Mouse (Mus musculus): ENCODE measurements around the gene Doc2g. TPM values are rescaled to one million over a fixed set of nuclear protein-coding genes. Genes with fewer than 3 reads are reported as not detected.

Gene Doc2g
- polyA plus RNA-seq, 1 experiment from 2014 or later, result 85.2 TPM

GRCm38 (mm10) chr19:4005091-4005490 is 2.0 kb downstream of the Doc2g start:
- Histone ChIP-seq H3K36me3 (ENCODE audit: control insufficient read depth, insufficient read depth, low read length) (peaks cover 54% of the 10 kb centered on the region), H3K27ac (replicated peaks in 1 of 2; ENCODE audit: control insufficient read depth in 1 of 2, insufficient read depth in 1 of 2, low read depth in 2 of 2, low read length in 2 of 2) (peak overlapping the region in 1 of 2 experiments; percentile 99; a peak in 2 of 4 replicates), H3K9ac (ENCODE audit: low read length) (peak overlapping the region; percentile 73; the same call in 1 of the 2 replicates), H3K4me3 (ENCODE audit: control insufficient read depth in 1 of 2, insufficient read depth in 1 of 2, low read depth in 1 of 2, low read length in 2 of 2) (no peak overlapping the region), H3K4me1 (ENCODE audit: control insufficient read depth in 2 of 2, insufficient read depth in 2 of 2, low read length in 2 of 2) (peaks cover 42 to 43% of the 10 kb centered on the region in 2 experiments), H3K4me2 (ENCODE audit: low read length) (peak overlapping the region; percentile 67), H3K27me3 (ENCODE audit: control insufficient read depth, insufficient read depth, low read length) (no peaks in the 10 kb centered on the region), H3K9me3 (ENCODE audit: control insufficient read depth, low read length) (no peaks in the 10 kb centered on the region)
- no peak for ATAC-seq (ENCODE audit: insufficient number of reproducible peaks, insufficient read depth, low FRiP score, low read depth)
- 69% methylated on average over 9 of the region's 9 CpGs for WGBS

GRCm38 (mm10) chr19:4005971-4006370 is 2.9 kb downstream of the Doc2g start:
- no peak overlapping the region for H3K27ac ChIP-seq (replicated peaks in 1 of 2; ENCODE audit: control insufficient read depth in 1 of 2, insufficient read depth in 1 of 2, low read depth in 2 of 2, low read length in 2 of 2)
- no peaks in the 10 kb centered on the region for H3K27me3 ChIP-seq (ENCODE audit: control insufficient read depth, insufficient read depth, low read length)
- H3K4me1 ChIP-seq (ENCODE audit: control insufficient read depth in 2 of 2, insufficient read depth in 2 of 2, low read length in 2 of 2), result peaks cover 41 to 44% of the 10 kb centered on the region in 2 experiments
- no peak for ATAC-seq (ENCODE audit: insufficient number of reproducible peaks, insufficient read depth, low FRiP score, low read depth)
- no peak overlapping the region for H3K9ac ChIP-seq (ENCODE audit: low read length)
- no peak overlapping the region for H3K4me3 ChIP-seq (ENCODE audit: control insufficient read depth in 1 of 2, insufficient read depth in 1 of 2, low read depth in 1 of 2, low read length in 2 of 2)
- no peak overlapping the region for H3K4me2 ChIP-seq (ENCODE audit: low read length)
- peaks cover 63% of the 10 kb centered on the region for H3K36me3 ChIP-seq (ENCODE audit: control insufficient read depth, insufficient read depth, low read length)
- whole genome bisulfite sequencing, result 92% methylated on average over 8 of the region's 8 CpGs
- H3K9me3 ChIP-seq (ENCODE audit: control insufficient read depth, low read length), result no peaks in the 10 kb centered on the region

- H3K36me3 ChIP-seq (ENCODE audit: control insufficient read depth, insufficient read depth, low read length), result peaks cover 51% of the 10 kb centered on the region
- H3K27me3 ChIP-seq (ENCODE audit: control insufficient read depth, insufficient read depth, low read length), result no peaks in the 10 kb centered on the region
- H3K27ac ChIP-seq (replicated peaks in 1 of 2; ENCODE audit: control insufficient read depth in 1 of 2, insufficient read depth in 1 of 2, low read depth in 2 of 2, low read length in 2 of 2), result no peak overlapping the region
- no peak overlapping the region for H3K9ac ChIP-seq (ENCODE audit: low read length)
- ATAC-seq (ENCODE audit: insufficient number of reproducible peaks, insufficient read depth, low FRiP score, low read depth), result no peak
- WGBS, result 90% methylated on average over 5 of the region's 5 CpGs
- H3K4me3 ChIP-seq (ENCODE audit: control insufficient read depth in 1 of 2, insufficient read depth in 1 of 2, low read depth in 1 of 2, low read length in 2 of 2), result no peak overlapping the region
- no peak overlapping the region for H3K4me2 ChIP-seq (ENCODE audit: low read length)
- peaks cover 4 to 17% of the 10 kb centered on the region in 2 experiments for H3K4me1 ChIP-seq (ENCODE audit: control insufficient read depth in 2 of 2, insufficient read depth in 2 of 2, low read length in 2 of 2)
- H3K9me3 ChIP-seq (ENCODE audit: control insufficient read depth, low read length), result no peaks in the 10 kb centered on the region
These were observed 8.0 kb downstream of the Doc2g start for GRCm38 (mm10) chr19:4011086-4011485.

- peak; percentile 97 for ATAC-seq (ENCODE audit: insufficient number of reproducible peaks, insufficient read depth, low FRiP score, low read depth)
- Histone ChIP-seq H3K27ac (replicated peaks in 1 of 2; ENCODE audit: control insufficient read depth in 1 of 2, insufficient read depth in 1 of 2, low read depth in 2 of 2, low read length in 2 of 2) (peak within 1 kb of the TSS; percentile 81 to 83), H3K4me1 (ENCODE audit: control insufficient read depth in 2 of 2, insufficient read depth in 2 of 2, low read length in 2 of 2) (peaks cover 4 to 17% of the 10 kb centered on the region in 2 experiments), H3K27me3 (ENCODE audit: control insufficient read depth, insufficient read depth, low read length) (no peaks in the 10 kb centered on the region), H3K4me3 (ENCODE audit: control insufficient read depth in 1 of 2, insufficient read depth in 1 of 2, low read depth in 1 of 2, low read length in 2 of 2) (peak within 1 kb of the TSS; percentile 90 to 97), H3K36me3 (ENCODE audit: control insufficient read depth, insufficient read depth, low read length) (peaks cover 37% of the 10 kb centered on the region), H3K9me3 (ENCODE audit: control insufficient read depth, low read length) (no peaks in the 10 kb centered on the region), H3K4me2 (ENCODE audit: low read length) (peak within 1 kb of the TSS; percentile 83), H3K9ac (ENCODE audit: low read length) (peak within 1 kb of the TSS; percentile 95)
- 0% methylated on average over 45 of the region's 45 CpGs for WGBS
These were observed 9.4 kb downstream of the Doc2g start, which contains the start of gene Ndufv1 for GRCm38 (mm10) chr19:4012432-4013022. Gene Ndufv1 (minus strand): TSS chr19:4012806.

- Histone ChIP-seq H3K4me2 (ENCODE audit: low read length) (peak overlapping the region; percentile 83), H3K36me3 (ENCODE audit: control insufficient read depth, insufficient read depth, low read length) (peaks cover 32% of the 10 kb centered on the region), H3K4me3 (ENCODE audit: control insufficient read depth in 1 of 2, insufficient read depth in 1 of 2, low read depth in 1 of 2, low read length in 2 of 2) (peak overlapping the region; percentile 25 to 35; a peak in 3 of 4 replicates), H3K27ac (replicated peaks in 1 of 2; ENCODE audit: control insufficient read depth in 1 of 2, insufficient read depth in 1 of 2, low read depth in 2 of 2, low read length in 2 of 2) (0 out of 4 replicates have a peak overlapping the region, but pooled peaks of 1 of the 2 experiments have one; percentile 25), H3K9me3 (ENCODE audit: control insufficient read depth, low read length) (no peaks in the 10 kb centered on the region), H3K4me1 (ENCODE audit: control insufficient read depth in 2 of 2, insufficient read depth in 2 of 2, low read length in 2 of 2) (peaks cover 4 to 17% of the 10 kb centered on the region in 2 experiments), H3K9ac (ENCODE audit: low read length) (peak overlapping the region; percentile 60), H3K27me3 (ENCODE audit: control insufficient read depth, insufficient read depth, low read length) (no peaks in the 10 kb centered on the region)
- WGBS, result 8% methylated on average over 9 of the region's 9 CpGs
- peak; percentile 1; the same call in 1 of the 2 replicates for ATAC-seq (ENCODE audit: insufficient number of reproducible peaks, insufficient read depth, low FRiP score, low read depth)
These were observed 10.0 kb downstream of the Doc2g start for GRCm38 (mm10) chr19:4013066-4013465.

GRCm38 (mm10) chr19:4014802-4015201 is 11.7 kb downstream of the Doc2g start:
- H3K27ac ChIP-seq (replicated peaks in 1 of 2; ENCODE audit: control insufficient read depth in 1 of 2, insufficient read depth in 1 of 2, low read depth in 2 of 2, low read length in 2 of 2), result no peak overlapping the region
- no peak for ATAC-seq (ENCODE audit: insufficient number of reproducible peaks, insufficient read depth, low FRiP score, low read depth)
- peaks cover 6 to 20% of the 10 kb centered on the region in 2 experiments for H3K4me1 ChIP-seq (ENCODE audit: control insufficient read depth in 2 of 2, insufficient read depth in 2 of 2, low read length in 2 of 2)
- H3K36me3 ChIP-seq (ENCODE audit: control insufficient read depth, insufficient read depth, low read length), result peaks cover 14% of the 10 kb centered on the region
- H3K9ac ChIP-seq (ENCODE audit: low read length), result peak overlapping the region; percentile 8; the same call in 1 of the 2 replicates
- H3K9me3 ChIP-seq (ENCODE audit: control insufficient read depth, low read length), result no peaks in the 10 kb centered on the region
- H3K4me3 ChIP-seq (ENCODE audit: control insufficient read depth in 1 of 2, insufficient read depth in 1 of 2, low read depth in 1 of 2, low read length in 2 of 2), result no peak overlapping the region
- no peak overlapping the region for H3K4me2 ChIP-seq (ENCODE audit: low read length)
- no peaks in the 10 kb centered on the region for H3K27me3 ChIP-seq (ENCODE audit: control insufficient read depth, insufficient read depth, low read length)

- Histone ChIP-seq H3K4me2 (ENCODE audit: low read length) (no peak overlapping the region), H3K4me3 (ENCODE audit: control insufficient read depth in 1 of 2, insufficient read depth in 1 of 2, low read depth in 1 of 2, low read length in 2 of 2) (no peak overlapping the region), H3K27me3 (ENCODE audit: control insufficient read depth, insufficient read depth, low read length) (no peaks in the 10 kb centered on the region), H3K9ac (ENCODE audit: low read length) (no peak overlapping the region), H3K9me3 (ENCODE audit: control insufficient read depth, low read length) (no peaks in the 10 kb centered on the region), H3K27ac (replicated peaks in 1 of 2; ENCODE audit: control insufficient read depth in 1 of 2, insufficient read depth in 1 of 2, low read depth in 2 of 2, low read length in 2 of 2) (no peak overlapping the region), H3K4me1 (ENCODE audit: control insufficient read depth in 2 of 2, insufficient read depth in 2 of 2, low read length in 2 of 2) (peaks cover 6 to 20% of the 10 kb centered on the region in 2 experiments), H3K36me3 (ENCODE audit: control insufficient read depth, insufficient read depth, low read length) (peaks cover 6% of the 10 kb centered on the region)
- 43% methylated on average over 5 of the region's 5 CpGs for WGBS
- no peak for ATAC-seq (ENCODE audit: insufficient number of reproducible peaks, insufficient read depth, low FRiP score, low read depth)
These were observed 12.5 kb downstream of the Doc2g start for GRCm38 (mm10) chr19:4015635-4016034.
